Comparison of ENCODE assay signal across 27 mouse cellular contexts in genomic region chr14:31653101-31653875, GRCm38 (mm10). TPM values are rescaled to one million over a fixed set of nuclear protein-coding genes. Genes with fewer than 3 reads are reported as not detected.
A peak's percentile ranks its signal among the peaks of the same experiment; 100 is the strongest.
DNase-seq lines count a peak whose midpoint lies in the region; ATAC-seq and TF ChIP-seq lines count a peak whose summit lies in the region.
"Had no signal": no experiment of that assay in that cellular context is flagged by ENCODE, and none has a peak within 500 bp of the region (broad histone marks: within the 10 kb centered on the region; RNA-seq: fewer than 3 reads in every experiment).

No protein-coding gene starts in this region.

- 48% methylated on average over 14 of the region's 14 CpGs for WGBS in heart, embryonic 13.5 days
- WGBS in liver, embryonic 16.5 days (ENCODE audit: insufficient replicate concordance), result 47% methylated on average over 14 of the region's 14 CpGs

- in situ Hi-C loops in CH12.LX (cut with MboI; ENCODE audit: low pct_ligation_motif_present, low pct_unique_long_range_greater_than_20kb, low sequenced_read_pairs), result loop anchor here (5.0 to 10.0 kb wide), 3 partner anchors 129 to 432 kb away; partner anchors contain the start of genes Dph3 and Oxnad1

- no peaks in the 10 kb centered on the region for H3K36me3 ChIP-seq in heart, embryonic 13.5 days
- peaks cover 0 to 6% of the 10 kb centered on the region in 2 experiments for H3K36me3 ChIP-seq in CH12.LX (replicated peaks in 1 of 2; ENCODE audit: control insufficient read depth in 1 of 2, insufficient read depth in 1 of 2, low read length in 1 of 2)
- no peaks in the 10 kb centered on the region for H3K36me3 ChIP-seq in liver, embryonic 16.5 days (ENCODE audit: control insufficient read depth, insufficient read depth)
- H3K36me3 ChIP-seq: embryonic facial prominence, embryonic 12.5 days; kidney, embryonic 15.5 days; lung, embryonic 15.5 days; midbrain, embryonic 12.5 days had no signal

- peak overlapping the region; percentile 16; the same call in 1 of the 2 replicates for H3K9ac ChIP-seq in heart, embryonic 13.5 days
- H3K9ac ChIP-seq in CH12.LX (ENCODE audit: insufficient read depth, low read depth), result peak overlapping the region; percentile 51; the same call in 1 of the 2 replicates
- H3K9ac ChIP-seq in liver, embryonic 16.5 days (ENCODE audit: low read depth, low read length), result no peak overlapping the region
- H3K9ac ChIP-seq: embryonic facial prominence, embryonic 12.5 days; forebrain, postnatal 0 days; kidney, embryonic 15.5 days; limb, embryonic 13.5 days; lung, embryonic 15.5 days; midbrain, embryonic 12.5 days had no signal

- TF ChIP-seq RAD21 in CH12.LX (IDR thresholded peaks at IDR 0.05; ENCODE audit: low read depth, low read length), result no peak

- 0 out of 2 replicates have a peak overlapping the region, but pooled peaks have one; percentile 15 for H3K27ac ChIP-seq in heart, embryonic 13.5 days (replicated peaks)
- peak overlapping the region; percentile 29 for H3K27ac ChIP-seq in CH12.LX (ENCODE audit: insufficient read depth, low read depth)
- H3K27ac ChIP-seq in liver, embryonic 16.5 days (ENCODE audit: low read length), result no peak overlapping the region
- H3K27ac ChIP-seq in layer of hippocampus, adult 2 months, result no peak overlapping the region
- H3K27ac ChIP-seq: embryonic facial prominence, embryonic 12.5 days; heart, adult 2 months; hindbrain, postnatal 0 days; kidney, embryonic 15.5 days; limb, embryonic 13.5 days; lung, embryonic 15.5 days; midbrain, embryonic 12.5 days had no signal

- ATAC-seq in heart, embryonic 13.5 days (ENCODE audit: extremely low read depth, insufficient number of reproducible peaks, low FRiP score, low TSS enrichment), result no peak
- peak; percentile 64 for ATAC-seq in liver, embryonic 16.5 days (ENCODE audit: low read depth)
- ATAC-seq in frontal cortex, adult (ENCODE audit: low TSS enrichment), result no peak
- ATAC-seq: forebrain, postnatal 0 days; hindbrain, postnatal 0 days had no signal

- peak; percentile 51 for TF ChIP-seq EP300 in CH12.LX (IDR thresholded peaks at IDR 0.05; ENCODE audit: low read length)

- no peak overlapping the region for H3K4me3 ChIP-seq in heart, embryonic 13.5 days
- peak overlapping the region in 1 of 3 experiments; percentile 34 for H3K4me3 ChIP-seq in CH12.LX (replicated peaks in 1 of 3; ENCODE audit: low read depth in 2 of 3, low read length in 2 of 3, poor library complexity in 1 of 3)
- no peak overlapping the region for H3K4me3 ChIP-seq in liver, embryonic 16.5 days (ENCODE audit: low read depth, low read length)
- H3K4me3 ChIP-seq in layer of hippocampus, adult 2 months, result no peak overlapping the region
- H3K4me3 ChIP-seq: embryonic facial prominence, embryonic 12.5 days; heart, adult 2 months; kidney, embryonic 15.5 days; limb, embryonic 13.5 days; lung, embryonic 15.5 days; midbrain, embryonic 12.5 days had no signal

- H3K79me2 ChIP-seq in CH12.LX (replicated peaks; ENCODE audit: control insufficient read depth, extremely low read depth, insufficient read depth, poor library complexity, severe bottlenecking), result no peaks in the 10 kb centered on the region; the same call in 1 of the 2 replicates

- dilution Hi-C loops in CH12.LX (cut with MboI; ENCODE audit: extremely low pct_ligation_motif_present, extremely low pct_unique_long_range_greater_than_20kb, low sequenced_read_pairs), result no loop called here

- H3K4me2 ChIP-seq in heart, embryonic 13.5 days, result no peak overlapping the region
- H3K4me2 ChIP-seq in CH12.LX (ENCODE audit: insufficient read depth, low read depth, poor library complexity, severe bottlenecking), result peak overlapping the region; percentile 67
- no peak overlapping the region for H3K4me2 ChIP-seq in liver, embryonic 16.5 days (ENCODE audit: low read depth, low read length)
- H3K4me2 ChIP-seq: embryonic facial prominence, embryonic 12.5 days; kidney, embryonic 15.5 days; limb, embryonic 13.5 days; lung, embryonic 15.5 days; midbrain, embryonic 12.5 days had no signal

- no peak for TF ChIP-seq CTCF in CH12.LX (conservative IDR thresholded peaks at IDR 0.05 in 1 of 2, IDR thresholded peaks at IDR 0.05 in 1 of 2; ENCODE audit: low read depth in 2 of 2, low read length in 2 of 2)
- no peak for TF ChIP-seq CTCF in layer of hippocampus, adult 2 months (conservative IDR thresholded peaks at IDR 0.05)

- peaks cover 52% of the 10 kb centered on the region for H3K4me1 ChIP-seq in heart, embryonic 13.5 days
- peaks cover 27 to 60% of the 10 kb centered on the region in 2 experiments for H3K4me1 ChIP-seq in CH12.LX (ENCODE audit: control insufficient read depth in 1 of 2, insufficient read depth in 2 of 2)
- peaks cover 12% of the 10 kb centered on the region for H3K4me1 ChIP-seq in liver, embryonic 16.5 days (ENCODE audit: control insufficient read depth, low read depth, low read length)

- TF ChIP-seq POLR2A in CH12.LX (IDR thresholded peaks at IDR 0.05; ENCODE audit: low read depth, low read length), result no peak

- H3K27me3 ChIP-seq in heart, embryonic 13.5 days (replicated peaks), result no peaks in the 10 kb centered on the region
- no peaks in the 10 kb centered on the region for H3K27me3 ChIP-seq in CH12.LX (replicated peaks)
- H3K27me3 ChIP-seq in liver, embryonic 16.5 days (ENCODE audit: control insufficient read depth, insufficient read depth, low read depth, low read length), result no peaks in the 10 kb centered on the region
- H3K27me3 ChIP-seq: embryonic facial prominence, embryonic 12.5 days; kidney, embryonic 15.5 days; limb, embryonic 13.5 days; lung, embryonic 15.5 days; midbrain, embryonic 12.5 days had no signal

- H3K9me3 ChIP-seq in heart, embryonic 13.5 days, result 0 out of 2 replicates have a peak, but pooled peaks cover 3% of the 10 kb centered on the region
- peaks cover 3% of the 10 kb centered on the region for H3K9me3 ChIP-seq in CH12.LX (replicated peaks; ENCODE audit: low read length)
- H3K9me3 ChIP-seq in liver, embryonic 16.5 days (replicated peaks; ENCODE audit: control insufficient read depth, low read length), result peaks cover 3% of the 10 kb centered on the region; the same call in 1 of the 2 replicates
- H3K9me3 ChIP-seq: embryonic facial prominence, embryonic 12.5 days; kidney, embryonic 15.5 days had no signal

- DNase-seq in heart, adult 9 months (ENCODE audit: low spot score in 2 of 2), result no peak
- DNase-seq in CH12.LX (ENCODE audit: extremely low read depth), result peak; percentile 91
- peak; percentile 50 for DNase-seq in c-Kit-positive CD71-positive TER-119-positive erythroid progenitor cells, embryonic 14.5 days (ENCODE audit: low spot score)
- DNase-seq in kidney, postnatal 10 days, result no peak
- DNase-seq in layer of hippocampus, adult 2 months (ENCODE audit: low spot score in 2 of 2), result no peak
- DNase-seq: B cell, adult 2 months; cerebellum, adult 18-20 months; cerebellum, postnatal 14 days; forebrain, postnatal 0 days; gastrocnemius, postnatal 25 days; lung, postnatal 4 days; thymus, adult 18-20 months; thymus, postnatal 4 days had no signal

TF ChIP-seq in CH12.LX, 34 proteins besides CTCF, POLR2A, EP300 and RAD21 (continues in another document):
- peak; percentile 58; the same call in 1 of the 2 replicates for TF ChIP-seq TCF12 (IDR thresholded peaks at IDR 0.05; ENCODE audit: low read depth, low read length)
- TF ChIP-seq SMC3 (IDR thresholded peaks at IDR 0.05; ENCODE audit: low read depth, low read length), result no peak
- no peak for TF ChIP-seq JUN (IDR thresholded peaks at IDR 0.05; ENCODE audit: insufficient read depth, low read depth, low read length)
- no peak for TF ChIP-seq CHD2 (IDR thresholded peaks at IDR 0.05; ENCODE audit: low read length)
- no peak for TF ChIP-seq USF2 (conservative IDR thresholded peaks at IDR 0.05; ENCODE audit: low read depth, low read length)
- no peak for TF ChIP-seq ELF1 (IDR thresholded peaks at IDR 0.05; ENCODE audit: low read depth, low read length)
- TF ChIP-seq MAZ (IDR thresholded peaks at IDR 0.05; ENCODE audit: low read depth, low read length), result no peak
- peak; percentile 36 for TF ChIP-seq ZMIZ1 (IDR thresholded peaks at IDR 0.05; ENCODE audit: low read depth, low read length)
- TF ChIP-seq IRF4 (IDR thresholded peaks at IDR 0.05; ENCODE audit: low read depth, low read length), result peak; percentile 54
- TF ChIP-seq MEF2A (IDR thresholded peaks at IDR 0.05; ENCODE audit: borderline replicate concordance, low read depth, low read length), result peak; percentile 72; the same call in 1 of the 2 replicates
- TF ChIP-seq RCOR1 (conservative IDR thresholded peaks at IDR 0.05; ENCODE audit: low read depth, low read length), result no peak
- TF ChIP-seq TBP (conservative IDR thresholded peaks at IDR 0.05; ENCODE audit: low read depth, low read length), result peak; percentile 51
- TF ChIP-seq PAX5 (IDR thresholded peaks at IDR 0.05; ENCODE audit: low read length), result no peak
- TF ChIP-seq UBTF (IDR thresholded peaks at IDR 0.05; ENCODE audit: low read depth, low read length), result no peak
- 0 out of 2 replicates have a peak, but pooled peaks have one; percentile 19 for TF ChIP-seq E2F4 (IDR thresholded peaks at IDR 0.05; ENCODE audit: insufficient replicate concordance, low read depth, low read length)
- TF ChIP-seq ZKSCAN1 (IDR thresholded peaks at IDR 0.05; ENCODE audit: borderline replicate concordance, low read depth, low read length), result no peak
- no peak for TF ChIP-seq ZC3H11A (IDR thresholded peaks at IDR 0.05; ENCODE audit: low read depth, low read length)

RNA-seq across cellular contexts. Expression of gene Hacl1, which starts 12.2 kb away (rescaled TPM):
- 10.2 and 10.7 TPM in 2 replicates for polyA plus RNA-seq in heart, embryonic 13.5 days (2015; fragmentation: Nextera tagmentation; extraction: Ambion mirVana)
- 14.3 and 20.2 TPM in 2 replicates for total RNA-seq in CH12.LX (2012; rRNA removed)
- 22.6 and 23.7 TPM in 2 replicates for total RNA-seq in CH12.LX (2014; rRNA removed)
- polyA plus RNA-seq in CH12.LX (2012; ENCODE audit: insufficient read length, low read depth), result 13.6 and 13.7 TPM in 2 replicates
- 15.9 and 16.1 TPM in 2 replicates for polyA plus RNA-seq in liver, embryonic 16.5 days (2015; fragmentation: Nextera tagmentation; extraction: Ambion mirVana)
- 1 to 10 TPM; 7.0 to 9.4 TPM for total RNA-seq in layer of hippocampus, adult 2 months (2021)

RNA-seq across cellular contexts. Expression of gene Btd, which starts 12.5 kb away (rescaled TPM):
- polyA plus RNA-seq in heart, embryonic 13.5 days (2015; fragmentation: Nextera tagmentation; extraction: Ambion mirVana), result 19.8 and 25.3 TPM in 2 replicates
- total RNA-seq in CH12.LX (2012; rRNA removed) (14.1 and 16.2 TPM in 2 replicates), CH12.LX (2014; rRNA removed) (22.5 and 23.0 TPM in 2 replicates)
- polyA plus RNA-seq in CH12.LX (2012; ENCODE audit: insufficient read length, low read depth), result 18.2 and 25.4 TPM in 2 replicates
- polyA plus RNA-seq in liver, embryonic 16.5 days (2015; fragmentation: Nextera tagmentation; extraction: Ambion mirVana), result 13.0 and 15.4 TPM in 2 replicates
- total RNA-seq in layer of hippocampus, adult 2 months (2021), result 1 to 10 TPM; 9.6 TPM

RNA-seq across cellular contexts. Expression of gene Gm49387, which starts 12.6 kb away (rescaled TPM):
- polyA plus RNA-seq in heart, embryonic 13.5 days (2015; fragmentation: Nextera tagmentation; extraction: Ambion mirVana), result 2.1 TPM in 1 of 2 replicates, not detected in the other
- total RNA-seq in CH12.LX (2012; rRNA removed) (not detected in 2 replicates), CH12.LX (2014; rRNA removed) (not detected in 2 replicates)
- 0.71 TPM in 1 of 2 replicates, not detected in the other for polyA plus RNA-seq in CH12.LX (2012; ENCODE audit: insufficient read length, low read depth)
- 2.1 and 5.1 TPM in 2 replicates for polyA plus RNA-seq in liver, embryonic 16.5 days (2015; fragmentation: Nextera tagmentation; extraction: Ambion mirVana)
- total RNA-seq in layer of hippocampus, adult 2 months (2021), result under 1 TPM in 1 of 2 experiments, not detected in 1; 0.95 TPM
- total RNA-seq: forebrain, postnatal 0 days; hindbrain, postnatal 0 days; layer of hippocampus, postnatal 14 days; neutrophil, adult 5-6 weeks had no signal
- polyA plus RNA-seq: forebrain, embryonic 11.5 days; hindbrain, postnatal 0 days; large intestine, adult 2 months had no signal

Comparison
In these comparisons a context has a peak if more than half of its experiments do, and no peak if none do; other contexts are left out.
1. H3K27ac ChIP-seq: peak in heart, embryonic 13.5 days (single experiment) and CH12.LX (single experiment); none in liver, embryonic 16.5 days (single experiment) and layer of hippocampus, adult 2 months (single experiment).
2. DNase-seq: peak in CH12.LX (single experiment) and c-Kit-positive CD71-positive TER-119-positive erythroid progenitor cells, embryonic 14.5 days (single experiment); none in heart, adult 9 months (0 of 2), kidney, postnatal 10 days (single experiment) and layer of hippocampus, adult 2 months (0 of 2).